Mouse (Mus musculus) heart, postnatal 0 days (tissue): ENCODE results near the gene Agpat1. TPM values are rescaled to one million over a fixed set of nuclear protein-coding genes. Genes with fewer than 3 reads are reported as not detected.

ENCODE experiments used
- ATAC-seq: fragments of 200-750 bp; cut with Nextera tagmentation; 2 replicates; pipeline ENCODE4 v1.8.0; 2017; ENCODE audit warnings: low read depth, moderate number of reproducible peaks, moderate library complexity; ENCODE audit not compliant: insufficient read depth
- DNase-seq: peaks from one replicate; pipeline ENCODE4 v3.0.0-alpha.2; 2016; ENCODE audit warnings: low spot score
- H3K27ac ChIP-seq: fragments of 300-500 bp; sonication (generic); 2 replicates; pipeline ENCODE4 v1.5.1; 2014; ENCODE audit warnings: low read depth, mild to moderate bottlenecking
- H3K27me3 ChIP-seq: fragments of 300-500 bp; sonication (generic); 2 replicates; pipeline ENCODE4 v1.6.1; 2014; ENCODE audit warnings: low read length, mixed read lengths; ENCODE audit not compliant: control insufficient read depth, insufficient read depth
- H3K36me3 ChIP-seq: fragments of 300-500 bp; sonication (generic); replicated peaks from 2 replicates; pipeline ENCODE4 v1.6.1; 2014; ENCODE audit warnings: low read length, mixed read lengths; ENCODE audit not compliant: control insufficient read depth, insufficient read depth
- H3K4me1 ChIP-seq: fragments of 300-500 bp; sonication (generic); 2 replicates; pipeline ENCODE4 v1.6.1; 2014; ENCODE audit warnings: antibody characterized with exemption; ENCODE audit not compliant: control insufficient read depth, insufficient read depth
- H3K4me2 ChIP-seq: fragments of 300-500 bp; sonication (generic); 2 replicates; pipeline ENCODE4 v1.6.1; 2014; ENCODE audit warnings: low read depth, mild to moderate bottlenecking, low read length, moderate library complexity
- H3K4me3 ChIP-seq: fragments of 300-500 bp; sonication (generic); 2 replicates; pipeline ENCODE4 v1.5.1; 2014; ENCODE audit warnings: low read depth, low read length
- H3K9ac ChIP-seq: fragments of 300-500 bp; sonication (generic); replicated peaks from 2 replicates; pipeline ENCODE4 v1.6.1; 2014; ENCODE audit warnings: low read depth, low read length, mixed read lengths
- H3K9me3 ChIP-seq: fragments of 300-500 bp; sonication (generic); replicated peaks from 2 replicates; pipeline ENCODE4 v1.6.1; 2016; ENCODE audit warnings: low read length; ENCODE audit not compliant: control insufficient read depth
- CTCF ChIP-seq: IDR thresholded peaks from 2 replicates; pipeline ENCODE4 v1.5.1; 2016; ENCODE audit warnings: antibody characterized with exemption, control low read depth, low read depth
- EP300 ChIP-seq: IDR thresholded peaks from 2 replicates; pipeline ENCODE4 v1.6.1; 2016; ENCODE audit warnings: antibody characterized with exemption, low read depth
- WGBS: fragments of 180-500 bp; shearing (Covaris S2); extraction: QIAGEN DNeasy Blood & Tissue Kit; methylation state at CpG from one replicate; pipeline ENCODE4 v1.1.7; 2014; 5-methylcytosine and 5-hydroxymethylcytosine counted together
- polyA plus RNA-seq: library from polyadenylated mRNA; unstranded; fragments of >200 nt; fragmentation: Nextera tagmentation; extraction: Ambion mirVana; gene quantifications from 2 replicates; pipeline ENCODE4 v1.2.1, GENCODE M21; 2015
- total RNA-seq: library from RNA; depleted of rRNA; stranded (reverse); fragments of >200 nt; gene quantifications from 2 replicates; pipeline ENCODE4 v1.2.3, GENCODE M21; 2014; ENCODE audit warnings: low replicate concordance

Agpat1 gene
- total and polyA plus RNA-seq, 2 experiments from 2014 or later = 39.6 to 112 TPM

DNA sequence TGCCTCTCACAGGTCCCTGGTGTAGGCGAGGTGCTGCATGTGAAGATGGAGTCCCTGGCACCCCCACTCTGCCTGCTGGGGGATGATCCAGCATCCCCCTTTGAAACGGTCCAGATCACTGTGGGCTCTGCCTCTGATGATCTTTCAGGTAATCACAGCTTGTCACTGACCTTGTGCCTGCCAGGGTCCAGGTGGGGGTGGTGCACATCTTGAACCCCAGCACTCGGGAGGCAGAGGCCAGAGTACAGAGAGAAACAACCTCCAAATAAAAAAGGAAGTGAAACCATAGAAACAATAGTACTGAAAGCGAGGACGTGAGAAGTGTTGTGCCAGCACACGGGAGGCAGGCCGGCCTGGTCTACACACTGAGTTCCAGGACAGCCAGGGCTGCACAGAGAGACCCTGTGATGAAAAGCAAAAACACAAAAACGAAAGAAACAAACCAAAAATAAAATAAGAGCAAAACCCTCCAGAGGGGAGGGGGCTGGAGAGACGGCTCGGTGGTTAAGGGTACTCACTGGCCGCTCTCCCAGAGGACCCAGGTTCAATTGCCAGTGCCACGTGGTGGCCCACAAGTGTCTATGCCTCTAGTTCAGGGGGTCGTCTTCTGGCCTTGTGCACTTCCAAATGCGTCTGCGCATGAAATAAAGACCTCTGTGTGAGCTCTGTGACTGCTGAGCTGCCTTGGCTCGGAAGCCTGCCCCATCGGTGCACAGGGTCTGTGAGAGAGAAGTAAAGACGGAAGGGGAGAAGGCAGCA is 45.2 kb downstream of the Agpat1 start:
- no peak for TF ChIP-seq EP300
- no peak for TF ChIP-seq CTCF
- Histone ChIP-seq H3K9ac (no peak overlapping the region), H3K36me3 (peaks cover 35% of the 10 kb centered on the region), H3K9me3 (no peaks in the 10 kb centered on the region), H3K4me3 (no peak overlapping the region), H3K27ac (no peak overlapping the region), H3K4me1 (peaks cover 21% of the 10 kb centered on the region), H3K4me2 (no peak overlapping the region), H3K27me3 (no peaks in the 10 kb centered on the region)
- DNase-seq = no peak
- no peak for ATAC-seq
- 87% methylated on average over 18 of the region's 18 CpGs for WGBS

DNA sequence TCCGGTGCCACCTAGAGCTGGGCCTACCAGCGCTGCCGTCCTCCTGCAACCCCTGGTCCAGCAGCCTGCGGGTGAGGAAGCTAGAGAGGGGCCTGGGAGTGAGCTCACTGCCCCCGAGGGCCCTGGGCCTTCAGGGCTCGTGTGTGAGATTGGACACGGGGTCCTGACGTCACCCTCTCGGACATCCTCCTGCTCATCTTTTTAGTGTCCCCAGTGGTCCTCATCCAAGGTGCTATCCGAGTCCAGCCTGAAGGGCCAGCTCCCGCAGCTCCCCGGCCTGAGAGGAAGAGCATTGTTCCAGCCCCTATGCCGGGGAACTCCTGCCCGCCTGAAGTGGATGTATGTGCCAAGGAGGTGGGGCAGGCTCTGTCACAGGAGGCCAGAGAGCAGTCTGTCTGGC is 46.7 kb downstream of the Agpat1 start:
- TF ChIP-seq CTCF (no peak), EP300 (no peak)
- ATAC-seq (no peak), DNase-seq (no peak)
- no peak overlapping the region for H3K9ac ChIP-seq
- H3K36me3 ChIP-seq = peaks cover 35% of the 10 kb centered on the region
- 86% methylated on average over 14 of the region's 14 CpGs for whole genome bisulfite sequencing
- no peaks in the 10 kb centered on the region for H3K9me3 ChIP-seq
- H3K4me2 ChIP-seq = no peak overlapping the region
- no peaks in the 10 kb centered on the region for H3K27me3 ChIP-seq
- H3K27ac ChIP-seq = no peak overlapping the region
- H3K4me3 ChIP-seq = no peak overlapping the region
- peaks cover 22% of the 10 kb centered on the region for H3K4me1 ChIP-seq

DNA sequence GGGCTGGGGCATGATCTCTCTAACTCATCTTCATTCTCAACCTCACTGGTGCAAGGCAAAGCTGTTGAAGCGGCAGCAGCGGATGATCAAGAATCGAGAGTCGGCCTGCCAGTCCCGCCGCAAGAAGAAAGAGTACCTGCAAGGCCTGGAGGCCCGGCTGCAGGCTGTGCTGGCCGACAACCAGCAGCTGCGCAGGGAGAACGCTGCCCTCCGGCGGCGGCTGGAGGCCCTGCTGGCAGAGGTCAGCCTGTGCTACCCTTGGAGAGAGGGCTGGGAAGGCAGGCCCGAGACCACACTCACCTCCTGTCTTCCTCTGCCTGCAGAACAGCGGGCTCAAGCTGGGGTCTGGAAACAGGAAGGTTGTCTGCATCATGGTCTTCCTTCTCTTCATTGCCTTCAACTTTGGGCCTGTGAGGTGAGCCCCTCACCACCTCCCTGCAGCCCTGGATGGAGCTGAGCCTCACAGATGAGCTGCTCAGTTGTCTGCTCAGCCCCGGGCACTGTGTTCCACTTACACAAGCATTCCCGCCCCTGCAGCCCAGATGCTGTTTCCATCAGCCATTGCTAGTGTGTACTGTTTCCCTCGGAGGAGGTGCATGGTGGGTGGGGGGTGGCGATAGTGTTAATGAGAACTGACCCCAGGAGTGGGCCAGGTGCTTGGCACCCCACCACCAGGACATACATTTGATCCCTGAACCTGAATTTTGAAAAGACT is 47.6 kb downstream of the Agpat1 start:
- Histone ChIP-seq H3K36me3 (peaks cover 35% of the 10 kb centered on the region), H3K9ac (no peak overlapping the region), H3K4me1 (peaks cover 13% of the 10 kb centered on the region), H3K27me3 (no peaks in the 10 kb centered on the region), H3K27ac (no peak overlapping the region), H3K4me3 (no peak overlapping the region), H3K9me3 (no peaks in the 10 kb centered on the region), H3K4me2 (no peak overlapping the region)
- no peak for ATAC-seq
- no peak for TF ChIP-seq EP300
- peak; percentile 53 for TF ChIP-seq CTCF
- no peak for DNase-seq
- WGBS = 48% methylated on average over 19 of the region's 19 CpGs

DNA sequence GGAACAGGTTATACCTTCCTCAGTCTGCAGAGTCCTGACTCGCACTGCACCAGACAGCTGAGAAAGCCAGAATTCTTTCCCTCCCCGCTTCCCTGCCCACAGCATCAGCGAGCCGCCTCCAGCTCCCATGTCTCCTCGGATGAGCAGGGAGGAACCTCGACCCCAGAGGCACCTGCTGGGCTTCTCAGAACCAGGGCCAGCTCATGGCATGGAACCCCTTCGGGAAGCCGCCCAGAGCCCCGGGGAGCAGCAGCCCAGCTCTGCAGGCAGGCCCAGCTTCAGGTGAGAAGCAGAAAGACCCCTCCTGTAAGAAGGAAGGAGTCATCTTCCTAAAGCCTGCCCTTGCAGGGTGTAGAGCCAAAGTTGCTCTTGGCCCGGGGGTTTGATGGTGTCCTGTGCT is 48.5 kb downstream of the Agpat1 start:
- Histone ChIP-seq H3K9me3 (no peaks in the 10 kb centered on the region), H3K27ac (no peak overlapping the region), H3K4me3 (no peak overlapping the region), H3K4me1 (peaks cover 14% of the 10 kb centered on the region), H3K4me2 (no peak overlapping the region), H3K27me3 (no peaks in the 10 kb centered on the region), H3K36me3 (peaks cover 35% of the 10 kb centered on the region), H3K9ac (no peak overlapping the region)
- ATAC-seq (no peak), DNase-seq (no peak)
- TF ChIP-seq CTCF = no peak
- TF ChIP-seq EP300 = no peak
- WGBS = 88% methylated on average over 10 of the region's 10 CpGs

DNA sequence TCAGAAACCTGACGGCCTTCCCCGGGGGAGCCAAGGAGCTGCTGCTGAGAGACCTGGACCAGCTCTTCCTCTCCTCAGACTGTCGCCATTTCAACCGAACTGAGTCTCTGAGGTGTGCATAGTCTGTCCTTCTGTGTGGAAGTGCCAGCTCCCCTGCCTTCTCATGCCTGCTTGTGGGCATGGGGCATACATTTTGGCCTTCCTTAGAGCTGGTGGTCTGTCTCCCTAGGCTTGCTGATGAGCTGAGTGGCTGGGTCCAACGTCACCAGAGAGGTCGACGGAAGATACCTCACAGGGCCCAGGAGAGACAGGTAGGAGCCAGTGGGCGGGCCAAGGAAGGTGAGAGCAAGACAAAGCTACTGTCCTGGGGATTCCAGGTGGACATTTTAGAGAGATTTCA is 48.9 kb downstream of the Agpat1 start:
- H3K4me3 ChIP-seq = no peak overlapping the region
- H3K27ac ChIP-seq = no peak overlapping the region
- no peaks in the 10 kb centered on the region for H3K27me3 ChIP-seq
- H3K36me3 ChIP-seq = peaks cover 35% of the 10 kb centered on the region
- H3K4me1 ChIP-seq = peaks cover 11% of the 10 kb centered on the region
- WGBS = 91% methylated on average over 8 of the region's 8 CpGs
- no peak overlapping the region for H3K9ac ChIP-seq
- TF ChIP-seq EP300 (no peak), CTCF (no peak)
- DNase-seq = no peak
- H3K9me3 ChIP-seq = no peaks in the 10 kb centered on the region
- no peak for ATAC-seq
- H3K4me2 ChIP-seq = no peak overlapping the region
